Mouse (Mus musculus): ENCODE results near the gene Src. TPM values are rescaled to one million over a fixed set of nuclear protein-coding genes. Genes with fewer than 3 reads are reported as not detected.

Src gene
- total RNA-seq, 2 experiments from 2014 or later: 11.8 to 13.8 TPM

DNA sequence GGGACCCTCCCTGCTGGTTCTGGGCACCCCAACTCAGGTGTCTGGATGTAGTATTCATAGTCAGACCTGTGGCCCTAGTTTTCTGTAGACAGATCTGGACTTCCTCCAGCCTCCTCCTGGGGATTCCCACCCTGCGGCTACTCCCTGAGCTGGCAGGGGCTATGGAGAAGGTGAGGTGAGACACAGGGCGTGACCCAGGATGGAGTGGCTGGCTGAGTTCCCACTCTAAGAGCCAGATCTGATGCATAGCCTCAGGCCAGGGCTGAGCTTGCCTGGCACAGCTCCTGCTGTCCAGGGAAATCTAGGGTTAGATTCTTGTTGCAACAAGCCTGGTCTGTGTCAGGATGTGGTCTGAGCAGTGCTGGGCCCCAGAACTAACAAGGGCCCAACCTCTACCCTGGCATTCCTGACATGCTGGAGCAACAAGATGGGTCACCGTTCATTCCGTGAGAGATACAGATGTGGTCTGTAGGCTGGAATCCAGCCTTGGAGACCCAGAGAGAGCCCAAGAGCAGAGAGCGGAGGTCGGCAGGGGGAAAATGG is 7.0 kb upstream of the Src start:
- no peak for DNase-seq (ENCODE audit: low spot score in 2 of 2)

DNA sequence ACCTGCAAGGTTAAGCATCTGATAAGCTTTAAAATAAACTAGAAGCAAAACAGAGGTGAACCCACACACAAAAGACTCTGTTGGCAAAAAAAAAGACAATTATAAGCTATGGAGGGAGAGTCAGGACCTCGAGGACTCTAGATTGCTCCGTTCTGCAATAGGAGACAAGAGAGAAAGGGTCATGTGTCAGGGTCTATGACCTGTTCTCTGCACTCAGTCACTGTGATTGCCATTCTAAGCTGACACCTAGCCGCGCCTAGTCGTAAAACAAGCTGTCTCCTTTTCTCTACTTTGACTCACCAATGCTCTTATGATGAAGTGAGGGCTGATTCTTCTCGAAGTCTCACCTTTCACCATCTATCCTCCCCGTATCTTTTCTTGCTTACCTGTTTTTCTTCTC is 5.7 kb upstream of the Src start:
- DNase-seq (ENCODE audit: low spot score in 2 of 2): no peak

DNA sequence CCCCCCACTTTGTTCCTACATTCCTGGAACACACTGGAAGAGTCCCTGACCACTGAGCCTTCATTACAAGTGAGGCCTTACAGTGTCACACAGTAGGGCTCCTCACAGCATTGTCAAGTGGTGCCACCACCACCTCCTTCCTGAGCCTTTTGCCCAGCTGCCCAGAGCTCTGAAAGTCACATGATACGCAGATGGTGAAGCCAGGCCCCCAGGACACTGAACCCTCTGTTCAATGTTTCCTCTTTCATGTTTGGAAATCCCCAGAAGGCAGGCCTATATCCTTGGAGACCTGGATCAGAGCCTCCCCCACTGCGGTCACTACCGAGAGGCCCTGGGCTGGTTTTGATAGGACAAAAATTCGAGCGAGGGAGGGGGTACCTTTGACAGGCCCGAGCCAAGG is 1.0 kb upstream of the Src start:
- no peak for DNase-seq (ENCODE audit: low spot score in 2 of 2)

DNA sequence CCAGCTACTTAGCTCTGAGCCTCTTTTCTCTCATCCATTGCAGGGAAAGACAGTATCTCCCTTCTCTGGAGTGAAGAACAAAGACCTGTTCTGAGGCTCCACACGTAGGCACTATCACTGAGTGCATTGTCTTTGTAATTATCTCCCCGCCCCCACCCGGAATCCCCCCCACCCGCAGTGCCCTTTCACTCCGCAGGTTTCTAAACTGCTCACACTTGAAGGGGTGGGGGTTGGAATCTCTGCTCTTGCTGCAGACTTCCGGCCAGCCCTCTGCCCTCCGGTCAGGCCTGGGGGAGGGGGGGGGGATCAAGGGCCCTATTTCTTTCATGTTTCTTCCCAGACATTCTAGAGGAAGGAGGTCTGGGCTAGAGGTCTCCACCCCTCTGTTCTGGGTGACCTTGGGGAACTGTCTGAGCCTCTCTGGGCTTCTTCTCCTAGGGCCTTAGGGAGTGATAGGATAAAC is 396 bp downstream of the Src start:
- DNase-seq (ENCODE audit: low spot score in 2 of 2): no peak

DNA sequence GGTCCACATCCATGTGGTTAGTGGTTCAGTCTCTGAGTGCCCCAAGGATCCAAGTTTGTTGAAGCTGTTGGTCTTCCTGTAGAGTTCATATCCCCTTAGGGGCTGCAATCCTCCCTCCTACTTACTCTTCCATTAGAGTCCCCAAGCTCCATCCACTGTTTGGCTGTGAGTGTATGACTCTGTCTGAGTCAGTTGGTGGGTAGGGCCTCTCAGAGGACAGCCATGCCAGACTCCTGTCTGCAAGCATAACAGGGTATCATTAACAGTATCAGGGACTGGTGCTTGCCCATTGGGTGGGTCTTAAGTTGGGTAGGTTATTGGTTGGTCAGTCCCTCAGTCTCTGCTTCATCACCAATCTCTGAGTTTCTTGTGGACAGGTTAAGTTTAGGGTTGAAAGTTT is 1.3 kb downstream of the Src start:
- no peak for DNase-seq (ENCODE audit: low spot score in 2 of 2)

DNA sequence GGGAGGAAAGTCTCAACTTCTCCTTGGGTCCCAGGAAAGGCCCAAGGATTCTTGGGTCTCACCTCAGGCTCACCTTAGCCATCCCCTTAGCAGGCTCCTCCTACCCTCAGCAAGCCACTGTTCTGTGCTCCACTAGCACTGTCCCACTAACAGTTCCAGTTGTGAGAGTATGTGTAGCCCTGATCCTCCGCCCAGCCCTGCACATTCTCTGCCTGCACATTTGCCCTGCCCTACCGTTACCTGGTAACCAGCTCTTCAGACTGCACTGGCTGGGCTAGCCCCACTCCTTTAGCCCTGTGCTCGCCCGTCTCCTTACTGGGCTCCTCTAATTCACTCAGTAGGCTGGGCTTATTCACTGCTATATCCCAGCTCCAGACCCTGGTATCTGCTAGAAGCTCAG is 2.2 kb downstream of the Src start:
- no peak for DNase-seq (ENCODE audit: low spot score in 2 of 2)

DNA sequence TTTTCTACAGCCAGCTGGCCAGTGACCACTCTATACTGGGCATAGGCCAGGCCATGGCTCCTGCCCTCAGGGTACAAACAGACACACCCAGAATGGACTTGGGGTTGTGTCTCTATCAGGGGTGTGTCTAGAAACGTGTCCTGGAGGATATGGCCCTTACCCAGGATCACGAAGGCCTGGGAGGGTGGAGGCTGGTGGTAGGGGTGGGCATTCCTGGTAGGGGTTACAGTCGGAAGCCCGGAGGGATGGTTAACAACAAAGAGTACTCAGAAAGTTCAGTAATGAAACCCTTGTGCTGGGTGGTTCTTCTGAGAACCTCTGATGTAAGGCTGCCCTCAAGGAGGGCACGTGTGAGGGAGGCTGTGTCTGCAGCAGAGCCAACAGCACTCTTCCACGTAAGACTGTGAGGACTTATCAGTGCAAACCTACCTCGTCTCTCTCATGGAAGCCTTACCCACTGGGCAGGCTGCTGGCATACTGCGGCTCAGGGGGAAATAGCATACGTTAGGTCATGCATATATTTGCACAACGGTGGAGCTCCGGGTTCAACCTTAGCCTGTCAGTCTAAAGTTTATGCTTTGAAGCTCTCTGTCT is 3.9 kb downstream of the Src start:
- no peak for DNase-seq (ENCODE audit: low spot score in 2 of 2)

DNA sequence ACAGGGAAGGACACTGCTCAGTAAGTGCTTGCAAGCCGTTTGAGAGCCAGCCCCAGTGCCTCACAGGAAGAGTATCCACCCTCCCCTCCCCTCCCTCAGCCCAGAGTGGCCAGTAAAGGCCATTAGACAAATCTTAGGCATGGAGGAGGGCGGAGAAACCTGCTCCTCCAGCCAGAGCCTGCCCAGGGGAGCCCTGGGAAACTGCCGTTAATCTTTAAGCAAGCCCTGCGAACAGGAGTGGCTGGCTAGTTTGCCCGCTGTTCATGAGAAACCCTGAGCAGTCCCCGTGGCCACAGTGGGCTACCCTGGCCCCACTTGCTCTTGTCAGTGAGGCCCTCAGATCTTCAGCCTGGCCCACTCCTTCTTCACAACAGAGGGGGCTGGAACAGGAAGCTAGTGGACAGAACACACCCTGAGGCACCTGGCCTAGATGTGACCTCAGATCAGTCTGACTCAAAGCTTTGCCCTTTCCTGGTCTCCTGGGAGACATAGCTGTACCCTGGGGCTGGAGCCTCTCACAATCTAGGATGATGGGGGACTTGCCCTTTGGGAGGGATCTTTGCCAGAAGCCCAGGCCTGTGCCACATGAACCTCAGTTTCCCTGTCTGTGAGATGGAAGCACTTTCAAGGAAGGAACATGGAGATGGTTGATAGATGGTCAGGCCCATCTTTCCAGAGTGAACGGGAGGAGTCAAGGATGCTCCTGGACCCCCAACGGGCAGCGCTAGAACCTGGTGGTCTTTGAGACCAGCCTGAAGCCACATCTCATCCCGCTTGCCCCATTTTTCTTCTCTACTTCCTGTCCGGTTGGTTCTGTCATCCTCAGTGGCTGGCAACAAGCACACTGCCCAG is 4.8 kb downstream of the Src start:
- no peak for DNase-seq (ENCODE audit: low spot score in 2 of 2)

DNA sequence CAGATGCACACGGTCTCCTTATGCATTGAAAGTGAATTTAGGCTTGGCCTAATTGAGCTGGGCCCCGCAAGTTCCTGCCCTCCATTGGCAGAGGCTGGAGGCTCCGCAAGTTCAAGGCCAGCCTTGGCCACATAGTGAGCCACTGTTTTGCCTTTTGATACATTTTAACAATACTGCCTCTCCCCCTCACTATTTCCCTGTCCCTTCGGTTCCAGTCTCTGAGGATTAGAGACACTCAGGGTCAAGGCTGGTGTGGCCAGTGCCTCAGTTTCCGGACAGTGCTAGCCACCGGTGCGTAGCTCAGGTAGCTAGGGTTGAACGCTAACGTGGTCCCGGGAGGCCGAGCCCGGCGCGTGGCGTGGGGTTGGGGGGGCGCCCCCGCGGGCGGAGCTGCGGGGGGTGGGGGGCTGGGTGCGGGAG is 5.5 kb downstream of the Src start:
- DNase-seq (ENCODE audit: low spot score in 2 of 2): peak in 1 of 2 experiments; percentile 26

DNA sequence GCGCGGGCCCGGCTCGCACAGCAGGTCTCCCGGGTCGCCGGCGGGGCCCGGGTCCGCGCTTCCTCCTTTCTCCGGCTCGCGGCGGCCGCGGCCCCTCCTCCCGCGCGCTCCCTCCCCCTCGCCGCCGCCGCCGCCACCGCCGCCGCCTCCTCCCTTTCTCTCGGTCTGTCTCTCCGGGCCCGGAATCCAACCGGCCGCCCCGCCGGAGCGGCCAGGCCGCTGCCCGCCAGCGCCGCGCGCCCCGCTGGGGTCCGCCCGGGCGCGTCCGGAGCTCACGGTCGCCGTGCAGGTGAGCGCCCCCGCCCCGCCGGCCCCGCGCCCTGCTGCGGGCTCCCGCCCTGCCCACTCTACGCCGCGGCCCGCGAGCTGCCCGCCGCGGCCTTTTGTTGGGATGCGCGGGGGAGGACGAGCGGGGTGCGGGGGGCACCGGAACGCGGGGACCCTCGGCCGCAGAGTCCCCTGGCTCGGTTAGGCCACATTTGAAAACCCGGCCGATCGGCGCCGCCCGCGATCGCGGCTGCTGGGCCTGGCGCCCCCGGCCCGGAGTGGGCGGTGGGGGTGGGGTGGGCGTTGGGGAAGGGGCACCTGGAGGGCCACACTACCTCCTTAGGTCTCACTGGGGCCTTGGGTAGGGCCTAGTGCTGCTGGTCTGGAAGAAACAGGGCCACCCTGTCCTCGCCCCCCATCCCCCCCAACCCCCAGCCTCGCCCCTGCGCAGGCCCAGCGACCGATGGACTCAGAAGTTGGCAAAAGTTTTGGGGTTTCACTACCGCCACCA is 6.1 kb downstream of the Src start:
- peak; percentile 48 to 59 for DNase-seq (ENCODE audit: low spot score in 2 of 2)

DNA sequence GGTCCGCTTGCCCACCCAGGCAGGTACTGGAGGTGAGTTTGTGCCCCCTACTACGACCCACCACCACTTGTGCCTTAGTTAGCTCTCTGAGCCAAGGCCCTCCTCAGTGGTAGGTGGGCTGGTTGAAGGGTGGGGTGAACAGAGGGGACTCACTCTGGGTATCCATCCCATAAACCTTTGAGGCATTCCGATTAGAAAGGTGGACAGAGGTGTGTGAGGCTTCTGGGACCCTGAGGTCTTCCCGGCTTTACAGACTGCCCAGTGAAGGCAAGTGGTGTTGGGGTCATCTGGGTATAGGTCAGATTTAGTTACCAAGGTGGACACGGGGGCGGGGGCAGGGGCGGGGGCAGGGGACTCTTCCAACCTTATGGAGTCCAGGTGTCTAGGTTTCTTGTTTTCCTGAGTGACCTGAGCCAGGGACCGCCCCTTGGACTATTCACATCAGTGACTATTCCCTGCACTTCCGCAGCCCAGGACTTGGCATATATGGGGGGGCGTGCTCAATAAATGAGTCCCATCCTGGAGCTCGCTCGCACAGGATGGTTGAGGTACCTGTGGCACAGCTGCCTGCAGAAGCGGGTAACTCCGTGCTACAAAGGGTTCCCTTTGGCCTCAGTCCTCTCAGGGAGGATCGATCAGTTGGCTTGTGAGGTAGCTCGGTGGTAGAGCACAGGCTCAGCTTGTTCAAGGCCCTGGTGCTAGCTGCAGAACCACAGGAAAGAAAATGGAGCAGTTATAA is 6.8 kb downstream of the Src start:
- DNase-seq (ENCODE audit: low spot score in 2 of 2): no peak

DNA sequence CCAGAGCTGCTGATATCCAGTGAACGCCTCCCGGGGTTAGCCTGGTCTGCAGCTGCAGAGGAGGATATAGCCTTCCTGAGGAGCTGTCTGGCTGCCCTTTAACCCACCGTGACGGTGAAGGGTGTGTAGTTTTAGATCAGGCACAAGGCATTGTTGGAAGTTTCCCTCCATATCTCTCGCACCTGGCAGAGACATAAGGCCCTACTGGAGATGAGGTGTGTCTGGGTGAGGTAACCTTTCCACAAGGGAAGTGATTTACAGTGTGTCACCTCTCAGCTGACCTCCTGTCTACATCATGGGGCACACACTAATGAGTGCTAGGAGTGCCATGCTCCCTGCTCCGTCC is 7.4 kb downstream of the Src start:
- no peak for DNase-seq (ENCODE audit: low spot score in 2 of 2)

DNA sequence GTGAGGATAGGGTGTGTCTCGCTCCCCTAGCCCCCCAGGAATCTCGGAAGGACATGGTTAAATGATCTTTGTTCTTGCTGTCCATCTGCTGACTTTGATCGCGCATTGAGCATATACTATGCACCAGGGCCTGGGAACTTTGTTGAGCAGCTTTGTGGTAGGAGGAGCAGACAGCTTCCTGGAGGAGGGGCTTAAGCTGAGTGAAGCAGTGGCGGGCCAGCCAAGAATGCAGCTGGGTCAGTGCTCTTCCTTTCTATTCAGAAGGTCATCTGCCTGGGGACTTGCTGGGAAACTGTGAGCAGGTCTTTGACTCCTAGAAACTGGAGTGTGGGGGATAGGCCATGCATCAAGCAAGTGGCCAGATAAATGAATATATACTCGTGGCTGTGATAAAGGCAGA is 7.9 kb downstream of the Src start:
- no peak for DNase-seq (ENCODE audit: low spot score in 2 of 2)

DNA sequence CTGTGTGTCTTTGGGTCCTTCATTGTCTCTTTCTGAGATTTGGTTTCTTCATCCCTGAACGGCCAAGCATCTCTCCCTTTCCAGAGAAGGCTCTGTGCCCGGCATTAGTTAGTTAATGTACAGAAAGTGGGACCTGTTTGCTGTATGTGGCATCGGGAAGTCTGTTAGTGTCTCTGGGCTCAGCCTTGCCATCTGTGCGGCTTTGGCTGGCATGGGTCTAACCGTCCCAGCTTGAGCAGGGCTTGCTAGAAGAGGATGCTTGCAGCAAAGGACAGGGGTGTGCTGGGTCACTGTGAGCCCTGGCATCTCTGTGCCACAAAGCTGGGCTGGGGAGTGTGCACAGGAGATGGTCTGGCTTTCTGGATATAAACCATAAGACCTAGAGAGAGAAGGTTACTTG is 8.9 kb downstream of the Src start:
- no peak for DNase-seq (ENCODE audit: low spot score in 2 of 2)

DNA sequence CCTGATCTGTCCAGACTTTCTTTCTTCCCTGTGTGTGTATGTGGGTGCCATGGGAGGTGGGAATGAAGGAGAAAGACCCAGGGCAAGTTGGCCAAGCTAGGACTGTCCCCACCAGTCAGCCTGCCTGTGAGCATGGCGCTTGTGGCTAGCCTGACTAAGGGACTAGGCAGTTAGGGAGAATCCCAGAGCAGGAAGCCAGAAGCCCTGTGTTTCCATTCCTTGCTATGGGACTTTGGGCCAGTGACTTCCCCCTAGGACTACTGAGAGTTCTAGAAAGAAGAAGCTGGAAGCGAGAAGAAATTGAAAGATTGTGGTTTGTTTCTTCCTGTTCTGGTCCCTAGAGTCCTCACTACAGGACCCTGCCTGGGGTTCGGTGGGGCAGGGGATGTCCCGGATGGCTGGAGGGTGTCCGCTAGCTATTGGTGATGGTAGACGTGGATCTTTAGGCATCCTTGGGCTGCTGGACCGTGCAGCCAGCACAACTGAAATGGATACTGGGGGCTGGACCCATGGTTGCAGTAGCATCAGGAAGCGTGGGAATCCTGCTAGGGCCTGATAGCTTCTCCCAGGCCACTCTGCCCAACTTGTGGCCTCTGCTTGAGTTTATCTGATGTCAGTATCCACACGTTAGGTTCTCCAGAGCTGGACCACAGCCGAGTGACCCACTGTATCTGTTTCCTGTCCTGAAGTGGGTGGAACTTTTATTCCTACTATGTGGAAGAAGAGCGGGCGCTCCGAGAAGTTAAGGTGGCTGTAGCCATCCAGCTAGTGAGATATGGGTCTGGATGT is 10.3 kb downstream of the Src start:
- DNase-seq (ENCODE audit: low spot score in 2 of 2): no peak

DNA sequence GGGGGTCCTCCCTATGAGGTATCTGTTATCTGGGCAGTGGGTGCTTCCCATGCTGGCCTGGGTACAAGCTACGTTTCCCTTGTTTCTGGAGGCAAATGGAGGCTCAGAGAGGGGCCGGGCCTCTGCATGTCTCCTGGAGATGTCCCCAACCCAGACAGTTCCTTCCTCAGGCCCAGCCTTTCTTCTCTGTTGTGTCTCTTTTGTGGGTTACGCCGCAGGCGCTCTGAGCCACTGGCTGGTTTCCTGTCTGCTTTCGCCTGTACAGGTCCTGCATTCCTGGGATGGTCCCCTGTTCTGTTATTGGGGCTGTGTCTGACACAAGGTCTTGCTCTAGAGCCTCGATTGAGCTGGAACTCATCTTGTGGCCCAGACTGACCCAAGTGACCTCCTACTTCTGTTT is 11.5 kb downstream of the Src start:
- no peak for DNase-seq (ENCODE audit: low spot score in 2 of 2)

DNA sequence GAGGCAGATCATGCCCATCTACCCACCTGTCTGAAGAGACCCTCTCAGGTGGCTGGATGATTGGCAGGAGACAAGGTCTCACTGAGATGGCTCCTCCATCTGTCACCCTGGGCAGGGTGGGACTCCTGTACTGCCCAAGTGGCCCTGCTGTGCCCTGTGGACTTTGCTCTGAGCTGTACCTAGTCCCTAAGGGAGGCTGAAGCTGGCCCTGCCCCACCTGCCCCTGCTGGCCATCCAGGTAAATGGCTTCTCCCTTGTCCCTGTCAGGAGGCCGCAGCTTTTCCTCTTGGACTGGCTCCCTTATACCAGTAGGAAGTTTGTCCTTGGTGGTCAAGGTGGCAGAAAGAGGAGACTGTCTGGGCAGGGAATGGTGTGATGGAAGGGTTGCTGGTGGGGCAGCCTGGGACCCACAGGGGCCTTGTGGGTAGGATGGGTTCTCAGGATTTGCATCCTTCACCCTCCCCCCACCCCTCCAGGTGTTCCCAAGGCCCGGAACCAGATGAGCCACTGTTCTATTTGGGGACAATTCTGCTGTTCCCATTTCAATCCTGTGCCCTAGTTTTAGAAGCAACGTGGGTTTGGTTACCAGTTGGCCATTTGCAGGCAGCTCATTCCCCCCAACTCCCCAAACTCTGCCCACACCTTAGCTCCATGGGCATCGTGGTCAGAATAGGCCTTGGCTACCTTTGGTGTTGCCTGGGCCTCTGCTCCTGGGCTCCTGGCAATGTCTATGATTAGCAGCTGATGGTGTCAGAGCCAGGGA is 12.6 kb downstream of the Src start:
- DNase-seq (ENCODE audit: low spot score in 2 of 2): no peak

DNA sequence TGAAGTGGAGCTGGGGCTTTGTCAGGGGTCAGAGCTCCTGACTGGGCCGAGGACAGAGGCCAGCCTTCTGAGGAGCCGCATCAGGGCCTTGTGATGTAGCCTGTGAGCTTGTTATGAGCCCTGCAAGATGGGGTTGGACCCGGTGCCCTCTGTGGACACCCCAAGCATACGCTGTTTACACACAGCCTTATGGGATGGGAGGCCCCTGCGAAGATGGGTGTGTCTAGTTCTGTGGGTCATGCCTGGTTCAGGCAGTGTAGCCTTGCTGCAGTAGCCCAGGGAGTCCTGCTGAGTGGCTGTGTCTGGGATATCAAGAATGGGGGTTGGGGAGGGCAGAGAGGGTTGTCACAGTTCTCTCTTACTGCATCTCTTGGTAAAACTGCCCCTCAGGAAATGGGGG is 13.7 kb downstream of the Src start:
- no peak for DNase-seq (ENCODE audit: low spot score in 2 of 2)

DNA sequence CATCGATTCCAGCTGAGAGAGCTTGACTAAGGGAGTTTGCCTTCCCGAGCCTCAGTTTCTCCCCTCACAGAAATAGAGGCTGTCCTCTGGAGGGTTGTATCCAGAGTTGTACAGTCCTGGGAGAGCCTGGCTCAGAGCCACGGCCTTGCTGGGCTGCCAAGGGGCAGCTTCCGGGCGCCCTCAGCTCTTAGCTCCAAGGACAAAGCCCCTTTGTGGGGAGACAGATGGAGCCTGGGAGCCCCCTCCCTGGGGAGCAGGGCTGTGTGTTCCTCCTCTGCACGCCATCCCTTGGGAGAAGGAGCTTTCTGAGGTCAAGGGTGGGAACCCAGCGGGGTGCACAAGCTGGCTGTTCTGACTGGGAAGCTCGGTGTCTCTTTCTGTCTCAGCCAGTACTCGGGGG is 14.2 kb downstream of the Src start:
- no peak for DNase-seq (ENCODE audit: low spot score in 2 of 2)

DNA sequence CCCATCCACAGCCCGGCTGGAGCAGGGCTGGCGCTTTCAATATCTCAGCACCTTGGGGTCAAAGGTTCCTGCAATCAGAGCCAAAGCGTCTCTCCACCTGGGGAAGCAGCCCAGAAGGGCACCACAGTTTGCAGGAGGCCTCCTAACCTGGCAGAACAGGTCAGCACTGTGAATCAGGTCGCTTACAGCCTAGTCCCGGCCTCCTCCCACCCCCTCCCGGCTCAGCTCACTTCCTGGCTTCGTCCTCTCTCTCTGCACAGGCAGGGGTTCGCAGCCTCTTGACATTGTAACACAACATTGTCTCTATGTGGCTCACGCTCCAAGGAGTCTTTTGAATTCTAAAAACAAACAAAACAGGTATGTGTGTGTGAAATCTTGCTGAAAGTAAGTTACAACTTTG is 15.8 kb downstream of the Src start:
- DNase-seq (ENCODE audit: low spot score in 2 of 2): no peak

All from adrenal gland, adult 18-20 months (tissue).